Mouse (Mus musculus): ENCODE data around the gene Shroom1. TPM values are rescaled to one million over a fixed set of nuclear protein-coding genes. Genes with fewer than 3 reads are reported as not detected.
A peak's percentile ranks its signal among the peaks of the same experiment; 100 is the strongest.
"Not testable (repeated sequence)": the region's sequence is repeated elsewhere in the genome, so short reads cannot be mapped to it uniquely, and the experiment has no call there.

Gene Shroom1
- total RNA-seq (2015; ENCODE audit: low replicate concordance) (not detected in 2 replicates), total RNA-seq (2017; ENCODE audit: low replicate concordance) (not detected in 2 replicates)

DNA sequence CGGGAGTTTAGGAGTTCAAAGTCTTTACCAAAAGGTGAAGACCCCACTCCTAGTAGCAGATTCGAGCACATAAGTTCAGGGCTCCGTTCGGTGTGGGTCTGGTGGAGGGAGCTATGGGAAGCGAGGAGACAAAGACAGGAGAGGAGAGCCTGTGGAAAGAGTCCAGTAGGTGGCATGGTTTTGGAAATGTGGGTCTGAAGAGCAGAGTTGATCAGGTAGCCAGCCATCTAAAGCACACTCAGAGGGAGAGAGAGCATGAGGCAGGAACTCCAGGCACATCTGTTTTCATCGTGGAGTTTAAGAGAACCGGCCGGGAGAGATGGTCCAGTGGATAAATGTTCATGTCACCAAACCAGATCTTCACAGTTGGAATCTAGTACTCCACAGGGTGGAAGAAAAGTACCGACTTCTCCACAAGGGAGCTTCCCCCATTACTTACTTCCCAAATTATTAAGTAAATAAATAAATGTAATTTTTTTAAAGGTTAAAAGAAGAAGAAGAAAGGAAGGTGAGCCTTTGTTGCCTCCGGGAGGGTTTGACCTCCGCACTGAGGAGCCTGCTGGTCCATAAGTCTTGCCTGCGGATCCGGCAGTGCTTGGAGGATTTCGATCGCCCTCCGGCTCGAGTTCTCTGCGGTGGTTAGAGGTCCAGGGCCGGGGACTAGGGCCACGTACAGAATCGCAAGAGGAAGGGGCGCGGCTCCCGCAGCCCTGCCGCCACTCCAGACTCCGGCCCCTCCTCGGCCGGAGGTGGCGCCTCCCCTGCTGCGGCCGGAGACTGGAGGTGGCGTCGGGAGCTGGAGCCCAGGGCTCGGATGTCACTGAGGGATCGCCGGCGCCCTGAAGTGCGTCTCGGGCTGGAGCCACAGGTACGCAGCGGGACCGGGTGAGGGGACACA, at the start of gene Shroom1, which contains the start of gene Gm10447:
Gene Shroom1 (plus strand): TSS at position 732 of the 898 bp plus-strand sequence.
Gene Gm10447 (minus strand): TSS at position 637 of the 898 bp plus-strand sequence.
- ATAC-seq (replicated peaks; ENCODE audit: low FRiP score, poor library complexity, severe bottlenecking) = no peak

GRCm38 (mm10) chr11:53411738-53412137, 45.3 kb upstream of the Shroom1 start:
- ATAC-seq (replicated peaks; ENCODE audit: low FRiP score, poor library complexity, severe bottlenecking) = no peak

DNA sequence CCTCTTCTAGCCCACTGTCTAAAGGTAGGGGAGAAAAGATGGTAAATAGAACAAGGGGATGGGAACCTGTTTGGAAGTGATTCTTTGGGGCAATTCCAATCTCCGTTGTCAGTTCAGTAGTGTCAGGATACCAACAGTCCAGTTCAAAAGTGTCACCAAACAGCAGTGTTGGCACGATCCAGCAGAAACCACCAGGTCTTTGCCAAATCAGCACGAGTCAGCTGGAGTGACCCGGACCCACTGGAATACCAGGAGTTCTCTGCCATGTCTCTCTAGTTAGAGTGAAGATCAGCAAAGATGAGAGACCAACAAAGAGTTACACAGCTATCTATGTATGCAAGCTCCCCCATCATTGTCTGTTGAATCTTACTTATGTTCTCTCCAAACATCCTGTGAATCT, 43.1 kb upstream of the Shroom1 start:
- no peak for ATAC-seq (replicated peaks; ENCODE audit: low FRiP score, poor library complexity, severe bottlenecking)

DNA sequence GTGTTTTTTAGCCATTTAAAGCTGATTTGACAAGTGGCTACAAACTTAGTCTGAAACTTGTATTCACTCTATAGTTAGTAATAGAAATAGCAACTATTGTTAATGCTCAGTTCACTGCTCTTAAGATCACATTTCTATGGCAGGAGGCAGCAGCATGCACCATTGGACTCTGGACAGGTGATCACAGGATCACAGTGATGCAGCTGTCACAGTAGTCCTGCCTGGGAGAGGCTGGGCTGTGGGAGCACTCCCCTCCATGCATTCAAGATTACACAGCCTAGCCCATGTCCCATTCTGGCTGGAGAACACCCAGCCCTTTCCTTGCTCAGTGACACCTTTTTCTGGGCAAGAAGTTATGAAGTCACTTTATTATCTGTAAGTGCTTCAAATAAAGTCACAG, 39.0 kb upstream of the Shroom1 start:
- ATAC-seq (replicated peaks; ENCODE audit: low FRiP score, poor library complexity, severe bottlenecking) = no peak

DNA sequence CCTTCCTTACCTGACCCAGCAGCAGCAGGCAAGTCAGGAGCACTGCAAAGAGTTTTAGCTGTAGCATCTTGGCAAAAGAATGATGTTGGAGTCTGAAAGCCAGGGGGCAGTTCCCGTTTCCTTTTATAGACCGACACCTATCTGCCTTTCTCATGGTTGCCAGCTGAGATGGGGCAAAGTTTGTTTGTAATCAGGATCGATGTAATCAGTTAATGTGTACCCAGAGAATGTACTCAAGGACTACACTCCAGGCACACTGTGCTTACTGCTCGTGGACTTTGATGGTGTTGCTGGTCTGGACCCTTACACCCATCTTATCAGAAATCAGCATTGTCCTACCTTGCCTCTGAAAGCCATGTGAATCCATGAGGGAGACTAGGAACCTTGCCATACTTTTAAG, 34.0 kb upstream of the Shroom1 start, which contains the start of gene Leap2:
Gene Leap2 (minus strand): TSS at position 135 of the 400 bp plus-strand sequence.
- ATAC-seq (replicated peaks; ENCODE audit: low FRiP score, poor library complexity, severe bottlenecking) = no peak

DNA sequence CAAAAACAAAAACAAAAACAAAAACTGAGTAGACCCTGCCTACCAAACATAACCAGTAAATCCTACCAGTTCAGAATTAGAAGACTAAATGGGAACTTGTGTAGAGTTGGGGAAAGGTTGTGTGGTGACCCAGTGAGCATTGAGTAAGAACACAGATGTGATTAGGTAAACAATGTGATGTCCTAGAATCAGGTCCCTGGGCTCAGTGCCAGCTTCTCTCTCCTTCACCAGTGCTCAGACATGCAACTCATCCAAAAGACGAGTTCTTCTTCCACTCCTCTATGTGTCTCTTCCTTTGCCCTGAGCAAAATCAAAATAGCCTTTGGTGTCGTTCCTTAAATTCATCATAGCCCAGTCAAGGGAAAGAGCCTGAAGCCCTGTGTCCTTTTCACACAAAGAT, 32.2 kb upstream of the Shroom1 start:
- ATAC-seq (replicated peaks; ENCODE audit: low FRiP score, poor library complexity, severe bottlenecking) = no peak

DNA sequence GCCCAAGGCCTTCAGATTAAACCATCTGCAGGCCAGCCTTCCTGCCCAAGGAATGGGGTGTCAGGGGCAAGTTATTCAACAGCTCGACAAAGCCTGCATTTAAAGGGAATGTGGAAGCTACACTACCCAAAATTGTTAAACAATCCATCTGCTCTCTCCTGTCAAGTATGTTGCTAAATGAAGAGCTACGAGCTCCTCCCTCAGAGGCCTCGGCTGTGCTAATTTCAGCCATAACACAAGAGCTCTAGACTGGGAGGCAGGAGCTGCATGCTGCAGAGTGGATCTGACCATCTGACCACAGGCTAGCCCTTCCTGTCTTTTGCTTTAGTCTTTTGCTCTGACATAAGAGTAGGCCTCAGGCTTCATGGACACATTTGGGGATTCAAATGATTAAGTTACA, 31.8 kb upstream of the Shroom1 start:
- no peak for ATAC-seq (replicated peaks; ENCODE audit: low FRiP score, poor library complexity, severe bottlenecking)

DNA sequence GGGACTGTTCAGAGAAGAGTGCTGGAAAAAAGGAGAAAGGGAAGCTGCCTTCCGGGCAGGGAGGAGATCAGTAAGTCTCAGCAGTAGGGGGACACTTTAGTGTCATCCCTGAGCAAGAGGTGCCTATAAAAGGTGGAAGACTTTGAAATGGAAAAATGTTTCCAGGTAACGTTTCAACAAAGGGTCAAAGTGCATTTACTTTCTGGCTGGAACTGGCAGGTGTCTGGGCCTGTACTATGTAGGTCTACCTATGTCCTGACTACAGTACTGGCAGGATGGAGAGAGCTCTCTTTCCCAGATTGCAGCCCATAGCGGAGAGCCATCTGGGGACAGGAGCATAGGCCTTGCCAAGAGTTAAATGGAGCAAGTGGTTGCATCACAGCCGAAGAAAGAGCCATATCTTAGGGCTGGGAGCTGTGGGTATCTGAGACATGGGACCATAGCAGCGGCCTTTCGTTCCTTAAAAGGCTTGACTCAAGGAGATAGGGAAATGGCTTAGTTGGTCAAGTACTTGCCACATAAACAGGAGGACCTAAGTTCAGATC, 31.2 kb upstream of the Shroom1 start:
- ATAC-seq (replicated peaks; ENCODE audit: low FRiP score, poor library complexity, severe bottlenecking) = no peak

DNA sequence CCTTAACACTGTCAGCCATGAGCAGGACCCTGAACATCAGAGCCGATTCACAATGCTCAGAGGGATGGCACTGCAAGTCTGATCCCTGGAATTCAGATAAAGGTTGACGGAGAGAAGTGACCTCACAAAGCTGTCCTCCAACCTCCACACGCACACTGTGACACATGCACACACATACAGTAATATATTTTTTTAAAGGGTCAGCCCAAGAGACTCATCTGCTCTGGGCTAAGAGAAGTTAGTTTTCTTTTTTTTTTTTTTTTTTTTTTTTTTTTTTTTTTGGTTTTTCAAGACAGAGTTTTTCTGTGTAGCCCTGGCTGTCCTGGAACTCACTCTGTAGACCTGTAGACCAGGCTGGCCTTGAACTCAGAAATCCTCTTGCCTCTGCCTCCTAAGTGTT, 30.1 kb upstream of the Shroom1 start:
- not testable (repeated sequence) for ATAC-seq (replicated peaks; ENCODE audit: low FRiP score, poor library complexity, severe bottlenecking)

- no peak for ATAC-seq (replicated peaks; ENCODE audit: low FRiP score, poor library complexity, severe bottlenecking)
These were observed 28.9 kb upstream of the Shroom1 start for GRCm38 (mm10) chr11:53427993-53428715.

DNA sequence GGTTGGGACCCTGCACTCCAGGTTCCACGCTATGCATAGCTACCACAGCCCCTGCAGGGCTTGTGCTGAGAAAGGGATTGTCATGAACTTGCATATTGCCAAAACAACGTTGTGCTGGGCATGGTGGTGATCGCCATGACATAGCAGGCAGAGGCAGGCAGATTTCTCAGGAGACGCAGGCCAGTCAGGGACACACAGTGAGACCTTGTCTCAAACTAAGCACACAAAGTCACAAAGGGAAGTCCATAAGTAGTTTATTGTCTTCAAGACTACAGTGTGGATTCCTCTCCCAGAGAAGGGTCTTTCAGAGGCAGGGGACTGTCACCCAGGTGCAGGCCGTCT, 28.3 kb upstream of the Shroom1 start:
- no peak for ATAC-seq (replicated peaks; ENCODE audit: low FRiP score, poor library complexity, severe bottlenecking)

GRCm38 (mm10) chr11:53429182-53429581, 27.8 kb upstream of the Shroom1 start:
- no peak for ATAC-seq (replicated peaks; ENCODE audit: low FRiP score, poor library complexity, severe bottlenecking)

- ATAC-seq (replicated peaks; ENCODE audit: low FRiP score, poor library complexity, severe bottlenecking) = peak; percentile 55
These were observed 26.7 kb upstream of the Shroom1 start for GRCm38 (mm10) chr11:53430300-53430669.

GRCm38 (mm10) chr11:53430670-53431346, 26.2 kb upstream of the Shroom1 start, which contains the start of the genes Uqcrq and Gdf9:
Gene Uqcrq, minus strand, starts transcription at chr11:53430831.
Gene Gdf9, plus strand, starts transcription at chr11:53431023.
- peak; percentile 89 for ATAC-seq (replicated peaks; ENCODE audit: low FRiP score, poor library complexity, severe bottlenecking)

DNA sequence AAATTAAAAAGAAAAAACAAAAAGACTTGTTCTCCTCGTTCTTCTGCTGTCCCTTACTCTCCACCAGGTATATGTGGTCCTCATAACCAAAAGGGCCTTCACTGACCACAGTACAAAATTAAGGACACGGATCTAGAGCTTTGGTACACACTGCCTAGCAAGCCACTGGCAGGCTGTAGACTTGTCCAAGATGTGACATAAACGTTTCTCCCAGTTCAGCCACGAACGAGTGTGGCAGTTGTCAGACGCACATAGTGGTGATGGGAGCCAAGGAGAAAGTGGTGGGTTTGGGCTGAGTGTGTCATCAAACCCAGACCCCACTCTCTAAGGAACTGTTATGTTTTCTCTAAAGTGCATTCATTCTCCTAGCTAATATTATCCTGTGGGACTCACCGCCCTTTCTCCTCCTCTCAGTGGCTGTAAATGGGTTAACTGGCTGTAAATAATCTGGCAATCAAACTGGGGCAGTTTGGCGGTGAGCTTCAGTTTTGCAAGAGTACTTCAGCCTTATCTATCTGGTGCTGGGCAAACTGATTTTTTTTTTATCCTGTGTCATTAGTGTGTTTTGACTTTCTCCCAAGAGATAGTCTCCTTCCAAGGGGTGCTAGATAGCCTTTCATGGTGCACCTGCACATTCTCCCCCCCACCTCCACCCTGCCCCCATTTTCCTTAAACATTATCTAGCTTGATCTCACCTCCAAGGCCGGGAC, 25.5 kb upstream of the Shroom1 start:
- ATAC-seq (replicated peaks; ENCODE audit: low FRiP score, poor library complexity, severe bottlenecking) = peak; percentile 11

GRCm38 (mm10) chr11:53433057-53433456, 23.9 kb upstream of the Shroom1 start:
- ATAC-seq (replicated peaks; ENCODE audit: low FRiP score, poor library complexity, severe bottlenecking) = no peak

GRCm38 (mm10) chr11:53435504-53435903, 21.5 kb upstream of the Shroom1 start:
- ATAC-seq (replicated peaks; ENCODE audit: low FRiP score, poor library complexity, severe bottlenecking) = no peak

DNA sequence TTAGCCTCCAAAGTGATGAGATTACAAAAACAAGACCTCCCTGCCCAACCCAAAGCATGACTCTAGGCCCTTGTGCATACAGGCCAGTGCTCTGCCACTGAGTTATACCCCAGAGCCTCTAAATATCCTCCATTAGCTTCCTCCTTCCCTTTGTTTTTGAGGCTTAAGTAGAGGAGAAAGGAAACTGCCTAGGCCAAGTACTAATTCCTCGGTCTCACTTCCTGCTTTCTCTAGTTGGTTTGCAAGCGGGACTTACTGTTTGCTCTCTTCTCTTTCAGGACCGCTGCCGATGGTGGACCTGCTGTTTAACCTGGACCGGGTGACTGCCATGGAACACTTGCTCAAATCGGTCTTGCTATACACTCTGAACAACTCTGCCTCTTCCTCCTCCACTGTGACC, 20.7 kb upstream of the Shroom1 start:
- ATAC-seq (replicated peaks; ENCODE audit: low FRiP score, poor library complexity, severe bottlenecking) = no peak

DNA sequence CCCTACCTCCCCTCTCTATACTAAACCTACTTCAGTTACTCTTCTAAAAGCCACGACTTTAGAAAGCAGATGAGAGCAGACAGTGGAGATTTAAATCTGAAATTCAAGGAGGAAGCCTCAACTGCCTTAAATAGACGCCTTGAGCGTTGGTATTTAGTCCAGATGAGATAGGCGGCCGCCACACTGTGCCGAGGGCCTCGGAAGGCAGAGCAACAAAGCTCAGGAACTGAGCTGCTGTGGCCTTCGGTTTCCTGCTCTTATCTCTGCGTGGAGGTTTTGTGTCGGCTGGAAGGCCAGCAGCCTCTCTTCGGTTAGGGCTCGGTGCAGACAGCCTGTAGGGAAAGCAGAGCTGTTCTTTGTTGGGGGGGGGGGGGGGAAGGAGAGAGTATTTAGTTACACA, 15.1 kb upstream of the Shroom1 start:
- ATAC-seq (replicated peaks; ENCODE audit: low FRiP score, poor library complexity, severe bottlenecking) = no peak

Data from erythroblast, adult 5-6 weeks (primary cell).